Mouse (Mus musculus): ENCODE measurements around the gene Slc46a1.

Slc46a1 gene

DNA sequence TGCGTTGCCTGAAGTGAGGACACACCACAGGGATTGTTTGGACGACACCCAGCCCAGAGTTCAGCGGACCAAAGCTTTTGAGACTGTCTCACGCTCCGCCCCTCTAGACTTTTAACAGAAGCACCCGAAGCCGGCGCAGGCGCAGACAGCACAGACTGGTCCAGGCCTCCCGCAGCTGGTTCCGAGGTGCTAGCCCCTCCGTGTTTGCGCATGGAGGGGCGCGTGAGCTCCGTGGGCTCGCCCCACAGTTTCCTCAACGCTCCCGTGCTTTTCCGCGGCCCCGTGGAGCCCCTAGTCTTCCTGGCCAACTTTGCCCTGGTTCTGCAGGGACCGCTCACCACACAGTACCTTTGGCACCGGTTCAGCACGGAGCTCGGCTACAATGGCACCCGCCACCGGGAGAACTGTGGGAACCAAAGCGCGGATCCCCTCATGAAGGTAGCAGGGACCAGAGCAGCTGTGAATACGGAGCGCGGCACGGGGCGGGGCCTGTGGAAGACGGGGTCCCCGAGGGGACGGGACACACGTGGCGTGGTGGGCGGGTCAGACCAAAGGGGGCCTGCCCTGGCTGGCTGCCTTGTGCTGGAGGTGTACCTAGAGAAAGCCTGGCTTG is at the start of gene Slc46a1:
Slc46a1 (plus strand) TSS at position 130 of the 613 bp plus-strand sequence.
- DNase-seq: peak; percentile 80 to 83

DNA sequence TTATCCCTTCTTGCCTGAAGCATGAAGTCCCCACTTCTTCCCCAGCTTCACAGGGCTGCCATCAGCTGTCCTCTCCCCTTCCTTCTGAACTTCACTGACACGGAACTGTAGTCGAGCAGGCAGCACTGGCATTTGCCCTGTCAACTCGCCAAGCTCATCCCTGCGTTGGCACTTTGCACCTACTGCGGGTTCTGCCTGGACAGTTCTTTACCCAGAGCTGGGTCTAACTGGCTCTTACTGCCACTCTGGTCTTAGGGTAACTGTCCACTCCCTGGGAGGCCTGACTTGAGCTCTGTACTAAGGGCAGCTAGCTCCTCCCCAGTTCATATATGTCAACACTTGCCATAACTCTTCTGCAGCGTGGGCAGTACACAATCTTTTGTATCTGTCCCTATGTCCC is 48.6 kb upstream of the Slc46a1 start:
- DNase-seq: no peak

DNA sequence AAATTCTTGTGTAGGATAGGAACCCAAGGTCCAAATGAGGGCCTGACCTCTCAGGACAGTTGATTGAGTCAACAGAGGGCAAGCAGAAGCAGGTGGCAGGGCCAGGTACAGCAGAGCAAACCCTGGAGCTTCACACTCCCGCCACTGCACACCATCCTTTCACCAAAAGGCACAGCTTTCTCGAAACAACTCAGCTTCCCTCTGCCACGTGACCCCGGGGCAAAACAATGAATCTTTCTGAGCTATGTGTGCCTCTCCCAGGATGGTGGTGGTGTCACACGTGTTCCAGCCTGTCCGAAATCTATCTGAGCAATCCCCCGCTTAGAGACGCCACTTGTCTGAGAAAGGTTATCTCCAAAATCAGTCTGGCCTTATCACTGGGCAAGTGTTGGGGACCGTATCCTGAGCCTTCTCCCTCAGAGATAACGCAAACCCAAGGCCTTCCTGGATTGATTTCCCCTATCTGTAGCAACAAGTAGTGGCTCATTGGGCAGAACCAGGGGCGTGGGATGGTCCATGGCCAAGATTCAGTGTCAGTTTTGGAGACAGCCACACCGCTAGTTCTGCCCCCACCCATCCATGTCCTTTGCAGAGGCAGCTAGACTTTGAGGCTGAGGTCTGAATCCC is 45.1 kb upstream of the Slc46a1 start:
- no peak for DNase-seq

DNA sequence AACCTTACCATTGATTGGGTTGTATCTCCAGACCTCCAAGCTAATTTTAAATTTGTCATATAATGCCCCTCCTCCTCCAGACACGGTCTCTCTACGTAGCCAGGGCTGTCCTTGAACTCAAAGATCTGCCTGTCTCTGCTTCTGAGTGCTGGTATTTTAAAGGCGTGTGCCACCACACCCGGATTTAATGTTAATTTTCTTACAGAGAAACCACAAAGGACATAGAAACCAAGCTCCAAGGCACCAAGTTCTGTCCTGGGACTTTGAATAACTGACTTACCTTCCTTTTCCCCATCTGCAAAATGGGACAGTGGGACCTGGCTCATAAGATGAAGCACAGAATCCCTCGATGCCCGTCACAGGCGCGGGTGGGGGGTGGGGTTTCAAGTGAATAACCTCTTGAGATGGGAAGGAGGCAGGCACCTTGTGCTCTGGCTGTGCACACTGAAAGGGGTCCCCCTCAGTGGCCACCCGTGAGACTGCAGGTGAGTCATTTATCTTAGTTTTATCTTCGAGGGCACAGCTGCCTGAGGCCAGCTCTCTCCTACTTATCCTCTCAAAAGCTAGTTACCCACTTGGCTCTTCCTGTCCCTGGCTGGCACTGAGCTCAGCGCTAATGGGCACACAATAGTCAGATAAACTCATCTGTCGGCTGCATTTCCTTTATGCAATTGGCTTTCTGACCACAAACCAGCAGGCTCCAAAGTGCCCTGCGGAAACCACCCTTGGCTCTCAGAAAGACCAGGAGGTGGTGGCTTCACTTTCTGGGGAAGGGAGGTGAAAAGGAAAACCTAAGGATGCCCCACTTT is 44.1 kb upstream of the Slc46a1 start:
- no peak for DNase-seq

DNA sequence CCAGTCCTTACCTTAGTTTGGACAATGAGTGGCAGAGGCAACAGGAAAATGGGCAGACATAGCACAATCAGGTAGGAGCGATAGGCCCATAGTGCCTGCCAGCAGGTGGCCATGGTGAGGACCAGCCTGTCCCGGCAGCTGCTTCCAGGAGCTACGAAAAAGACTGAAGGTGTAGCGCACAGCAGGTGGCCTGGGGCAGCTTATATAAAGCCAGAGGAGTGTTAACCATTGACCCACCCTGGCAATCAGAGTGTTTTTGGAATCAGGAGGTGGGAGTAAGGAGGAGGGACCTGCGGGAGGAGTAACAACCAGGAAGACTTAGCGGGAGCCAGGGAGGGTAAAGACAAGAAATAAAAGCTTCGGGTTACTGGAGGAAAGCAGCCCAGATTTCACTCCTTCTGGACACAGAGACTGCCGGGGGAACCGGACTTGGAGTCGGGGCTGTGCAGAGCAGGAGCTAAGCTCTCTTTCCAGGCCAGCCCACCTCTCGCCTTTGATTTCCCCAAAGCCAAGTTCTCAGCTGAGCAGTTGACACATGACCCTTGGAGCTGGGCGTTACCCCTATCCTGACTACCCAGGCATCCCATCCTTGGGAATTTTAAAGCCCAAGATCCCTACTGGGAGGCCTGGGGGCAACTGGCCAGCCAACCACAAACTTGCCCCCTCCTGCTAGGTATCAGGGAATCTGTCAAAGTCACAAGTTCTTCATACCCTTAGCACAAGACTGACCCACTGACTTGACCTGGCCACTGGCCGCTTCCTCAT is 43.3 kb upstream of the Slc46a1 start, which contains the start of gene Slc13a2:
Slc13a2 (minus strand) TSS at position 163 of the 765 bp plus-strand sequence.
- DNase-seq: no peak

DNA sequence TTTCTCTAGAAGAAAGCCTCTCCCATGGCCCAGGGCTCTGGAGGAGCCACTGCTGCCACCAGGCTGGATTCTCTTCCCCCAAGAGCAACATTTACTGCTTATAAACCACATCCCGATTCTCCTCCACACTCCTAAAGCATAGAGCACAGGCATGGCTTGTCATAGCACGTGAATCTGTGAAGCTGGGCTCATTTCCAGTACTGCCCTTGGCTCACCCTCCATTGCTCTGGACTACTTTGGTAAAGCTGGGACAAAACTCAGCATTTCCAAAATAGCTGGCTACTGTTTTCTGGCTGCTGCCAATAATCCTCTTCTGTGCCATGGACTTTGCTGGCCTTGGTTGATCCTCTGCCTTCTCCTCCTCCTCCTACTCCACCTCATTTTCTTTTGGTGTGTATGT is 41.1 kb upstream of the Slc46a1 start:
- DNase-seq: no peak

- no peak for DNase-seq
These were observed 39.9 kb upstream of the Slc46a1 start for GRCm38 (mm10) chr11:78425572-78425971.

- DNase-seq: no peak
These were observed 37.8 kb upstream of the Slc46a1 start for GRCm38 (mm10) chr11:78427655-78428054.

DNA sequence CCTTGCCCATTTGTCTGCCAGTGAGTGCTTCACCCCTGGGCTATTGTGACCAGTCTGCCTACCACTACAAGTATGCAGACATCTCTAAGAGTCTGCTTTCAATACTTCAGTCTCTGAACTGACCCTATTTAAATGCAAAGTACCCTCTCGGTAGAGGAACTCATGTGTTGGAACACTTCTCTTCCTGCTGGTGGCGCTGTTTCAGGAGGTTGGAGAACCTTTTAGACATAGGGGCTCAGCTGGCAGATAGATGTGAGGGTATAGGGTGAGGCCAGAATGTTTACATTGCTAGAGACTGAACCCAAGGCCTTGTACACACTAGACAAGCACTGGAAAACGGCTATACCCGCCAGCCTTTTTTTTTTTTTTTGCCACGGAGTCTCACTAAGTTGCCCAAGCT is 37.2 kb upstream of the Slc46a1 start:
- DNase-seq: no peak

GRCm38 (mm10) chr11:78430195-78430878 is 35.2 kb upstream of the Slc46a1 start:
- DNase-seq: no peak

DNA sequence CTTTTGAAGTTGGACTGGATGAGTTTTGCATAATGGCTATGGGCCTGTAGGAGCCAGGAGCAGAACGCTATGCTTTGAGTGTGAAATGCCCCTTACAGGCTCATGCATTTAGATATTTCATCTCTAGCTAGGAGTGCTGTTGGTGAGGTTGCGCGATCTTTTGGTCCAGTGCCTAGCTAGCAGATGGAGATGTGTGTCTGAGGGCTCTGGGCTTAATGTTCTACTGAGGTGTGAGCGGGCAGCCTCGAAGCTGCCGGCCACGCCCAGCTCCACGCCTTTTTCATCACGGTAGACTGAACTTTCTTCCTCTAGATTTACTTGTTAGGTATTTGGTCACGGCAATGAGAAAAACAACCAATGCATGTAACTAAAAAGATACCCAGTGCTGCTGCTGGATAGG is 34.3 kb upstream of the Slc46a1 start:
- no peak for DNase-seq

DNA sequence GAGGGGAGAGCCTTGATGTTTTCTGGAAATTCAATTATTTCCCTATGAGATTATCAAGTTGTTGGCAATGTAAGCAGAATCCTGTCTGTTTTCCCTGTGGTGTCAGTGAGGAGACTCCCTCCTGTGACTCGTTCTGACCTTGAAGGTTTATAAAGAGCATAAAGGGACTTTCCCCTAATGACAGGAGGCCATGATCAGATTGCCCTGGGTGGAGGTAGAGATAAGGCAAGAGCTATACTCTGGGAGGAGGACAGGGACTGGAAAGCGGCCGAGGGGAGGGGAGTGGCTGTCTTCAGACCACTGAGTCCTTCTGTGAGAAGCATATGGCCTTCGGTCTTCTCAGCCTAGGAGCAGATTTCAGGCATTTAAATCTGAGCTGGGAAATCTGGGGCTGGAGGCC is 31.4 kb upstream of the Slc46a1 start:
- DNase-seq: no peak

GRCm38 (mm10) chr11:78435776-78436349 is 29.6 kb upstream of the Slc46a1 start:
- DNase-seq: peak; percentile 72 to 74

DNA sequence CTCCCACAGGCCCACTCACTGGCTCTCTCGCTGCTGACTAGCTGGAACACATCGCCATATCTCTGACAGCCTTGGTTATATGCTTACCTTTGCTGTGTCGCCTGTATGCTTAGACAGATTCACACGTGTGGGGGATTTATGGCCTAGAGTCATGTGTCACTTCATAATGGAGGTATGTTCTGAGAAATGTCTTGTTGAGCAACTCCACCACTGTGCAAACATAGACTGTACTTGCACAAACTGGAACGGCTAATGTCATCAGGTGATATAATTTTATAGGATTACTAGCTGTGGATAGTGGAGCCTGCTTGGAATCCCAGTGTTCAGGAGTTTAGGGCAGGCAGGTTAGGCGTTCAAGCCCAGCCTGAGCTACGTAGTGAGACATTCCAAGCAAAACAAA is 28.3 kb upstream of the Slc46a1 start:
- no peak for DNase-seq

GRCm38 (mm10) chr11:78438399-78438930 is 27.0 kb upstream of the Slc46a1 start:
- no peak for DNase-seq

DNA sequence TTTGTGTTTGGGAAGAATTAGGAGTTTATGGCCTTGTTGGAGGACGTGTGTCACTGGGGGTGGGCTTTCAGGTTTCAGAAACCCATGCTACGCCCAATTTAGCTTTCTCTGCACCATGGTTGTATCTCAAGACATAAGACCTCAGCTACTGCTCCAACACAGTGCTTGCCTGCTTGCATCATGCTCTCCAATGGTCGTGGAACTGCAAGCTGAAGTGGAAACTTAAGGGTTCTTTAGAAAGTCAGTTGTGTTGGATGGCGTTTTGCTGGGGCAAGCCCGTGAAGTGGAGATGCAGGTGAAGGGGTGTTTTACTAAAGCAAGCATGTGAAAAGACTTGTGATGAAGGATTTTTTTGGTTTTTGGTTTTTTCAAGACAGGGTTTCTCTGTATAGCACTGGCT is 22.4 kb upstream of the Slc46a1 start:
- no peak for DNase-seq

- DNase-seq: no peak
These were observed 18.3 kb upstream of the Slc46a1 start for GRCm38 (mm10) chr11:78447168-78447567.

DNA sequence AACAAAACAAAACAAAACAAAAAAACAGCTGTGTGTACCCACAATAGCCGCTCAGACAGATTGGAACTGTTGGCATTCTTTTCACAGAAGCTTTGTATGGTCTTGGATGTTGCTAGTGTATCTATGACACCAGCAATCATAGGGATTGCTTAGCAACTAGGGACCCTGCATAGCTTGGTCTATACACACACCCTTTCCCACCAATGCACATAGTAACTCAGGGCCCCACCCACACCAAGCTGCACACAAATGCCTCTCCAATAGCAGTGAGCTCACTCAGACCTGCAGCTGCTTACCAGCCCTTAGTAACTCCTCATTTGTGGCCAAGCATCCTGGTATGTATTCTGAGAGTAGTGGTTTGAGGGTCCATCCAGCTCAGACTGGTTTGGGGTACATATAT is 17.3 kb upstream of the Slc46a1 start:
- DNase-seq: no peak

DNA sequence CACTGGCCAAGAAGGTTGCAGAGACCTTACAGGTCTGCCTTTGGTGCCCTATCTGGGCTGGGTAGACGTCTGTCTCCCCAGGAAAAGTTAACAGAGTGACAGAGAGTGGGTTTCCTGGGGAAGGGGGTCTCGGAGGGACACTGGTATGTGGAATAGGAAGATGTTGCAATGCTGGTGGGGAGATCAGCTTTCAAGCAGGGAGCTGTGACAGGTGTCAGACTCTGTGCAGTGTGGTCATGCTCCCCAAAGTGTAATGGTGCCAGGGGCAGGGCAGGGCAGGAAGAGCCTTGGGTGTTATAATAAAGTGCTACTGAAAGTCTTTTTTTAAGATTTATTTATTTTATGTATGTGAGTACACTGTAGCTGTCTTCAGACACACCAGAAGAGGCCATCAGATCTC is 15.2 kb upstream of the Slc46a1 start:
- no peak for DNase-seq

DNA sequence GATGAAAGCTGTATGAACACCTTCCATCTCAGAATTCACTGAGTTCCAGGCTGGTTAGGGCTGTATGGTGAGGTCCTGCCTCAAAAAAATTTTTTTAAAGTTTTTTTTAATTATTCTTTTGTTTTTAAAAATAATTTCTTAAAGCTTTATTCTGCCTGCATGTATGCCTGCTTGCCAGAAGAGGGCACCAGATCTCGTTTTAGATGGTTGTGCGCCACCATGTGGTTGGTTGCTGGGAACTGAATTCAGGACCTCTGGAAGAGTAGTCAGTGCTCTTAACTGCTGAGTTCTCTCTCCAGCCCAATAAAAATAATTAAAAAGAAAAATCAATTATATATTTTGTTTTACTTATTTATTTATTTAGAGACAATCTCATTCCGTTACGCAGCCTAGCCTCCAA is 11.8 kb upstream of the Slc46a1 start:
- DNase-seq: peak; percentile 84 to 87

DNA sequence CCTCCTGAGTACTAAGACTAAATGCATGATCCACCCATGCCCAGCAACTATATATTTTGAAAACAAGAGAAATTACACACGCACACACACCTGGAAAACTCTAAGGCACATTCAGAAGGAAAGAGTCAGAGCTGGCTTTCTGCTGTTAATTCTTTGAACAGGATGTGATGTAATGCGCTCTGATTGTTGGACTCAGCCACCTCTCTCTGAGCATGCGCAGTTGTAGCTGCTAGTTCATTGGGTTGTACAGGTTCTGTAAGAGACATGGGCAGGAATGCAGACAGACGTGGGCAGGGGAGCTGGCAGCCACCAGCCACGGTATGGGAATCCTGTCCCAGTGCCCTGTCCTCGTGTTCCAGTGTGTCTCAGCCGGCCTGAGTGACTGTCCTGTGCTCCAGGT is 11.2 kb upstream of the Slc46a1 start:
- no peak for DNase-seq

GRCm38 (mm10) chr11:78455308-78455707 is 10.2 kb upstream of the Slc46a1 start:
- peak; percentile 52 to 58 for DNase-seq
